8 mouse cellular contexts compared by ENCODE assay signal in genomic region chr2:146549111-146549776, GRCm38 (mm10). TPM values are rescaled to one million over a fixed set of nuclear protein-coding genes. Genes with fewer than 3 reads are reported as not detected.
DNase-seq lines count a peak whose midpoint lies in the region; ATAC-seq and TF ChIP-seq lines count a peak whose summit lies in the region.

No protein-coding gene starts in this region.

- no peak for TF ChIP-seq EP300 in stomach, postnatal 0 days (optimal IDR thresholded peaks at IDR 0.05)

- H3K36me3 ChIP-seq in embryonic facial prominence, embryonic 10.5 days (replicated peaks) = no peaks in the 10 kb centered on the region
- no peaks in the 10 kb centered on the region for H3K36me3 ChIP-seq in hindbrain, embryonic 11.5 days (ENCODE audit: control insufficient read depth, insufficient read depth, low read length)
- H3K36me3 ChIP-seq in stomach, postnatal 0 days (ENCODE audit: control insufficient read depth, insufficient read depth, low read length) = no peaks in the 10 kb centered on the region
- H3K36me3 ChIP-seq in kidney, embryonic 16.5 days (ENCODE audit: insufficient read depth, low read length) = no peaks in the 10 kb centered on the region

- no peaks in the 10 kb centered on the region for H3K9me3 ChIP-seq in embryonic facial prominence, embryonic 10.5 days
- H3K9me3 ChIP-seq in hindbrain, embryonic 11.5 days (ENCODE audit: control insufficient read depth, low read length) = no peaks in the 10 kb centered on the region
- H3K9me3 ChIP-seq in stomach, postnatal 0 days (ENCODE audit: control insufficient read depth, low read length) = no peaks in the 10 kb centered on the region
- no peaks in the 10 kb centered on the region for H3K9me3 ChIP-seq in kidney, embryonic 16.5 days (ENCODE audit: low read length)

- DNase-seq in cerebellum, adult 9-10 months = peak; percentile 14
- no peak for DNase-seq in cerebellum, adult 11 months
- DNase-seq in embryonic facial prominence, embryonic 10.5 days (ENCODE audit: low spot score) = peak; percentile 55
- peak; percentile 70 for DNase-seq in hindbrain, embryonic 11.5 days (ENCODE audit: low spot score)
- peak; percentile 32 for DNase-seq in lung, postnatal 14 days
- no peak for DNase-seq in stomach, postnatal 0 days (ENCODE audit: low spot score)
- DNase-seq in thymus, postnatal 4 days = no peak

- H3K4me1 ChIP-seq in embryonic facial prominence, embryonic 10.5 days = peaks cover 19% of the 10 kb centered on the region
- H3K4me1 ChIP-seq in hindbrain, embryonic 11.5 days (replicated peaks; ENCODE audit: control insufficient read depth, insufficient read depth, low read length) = peaks cover 2% of the 10 kb centered on the region; the same call in 1 of the 2 replicates
- no peaks in the 10 kb centered on the region for H3K4me1 ChIP-seq in stomach, postnatal 0 days (replicated peaks; ENCODE audit: control insufficient read depth, insufficient read depth)
- H3K4me1 ChIP-seq in kidney, embryonic 16.5 days (ENCODE audit: insufficient read depth, low read length) = peaks cover 6% of the 10 kb centered on the region

- TF ChIP-seq CTCF in stomach, postnatal 0 days (IDR thresholded peaks at IDR 0.05; ENCODE audit: low read depth) = no peak

- H3K9ac ChIP-seq in hindbrain, embryonic 11.5 days (ENCODE audit: low read depth, low read length) = no peak overlapping the region
- H3K9ac ChIP-seq in stomach, postnatal 0 days (ENCODE audit: low read length) = no peak overlapping the region
- no peak overlapping the region for H3K9ac ChIP-seq in kidney, embryonic 16.5 days (replicated peaks; ENCODE audit: low read length)

- no peaks in the 10 kb centered on the region for H3K27me3 ChIP-seq in embryonic facial prominence, embryonic 10.5 days (replicated peaks; ENCODE audit: low read depth, poor library complexity, severe bottlenecking)
- H3K27me3 ChIP-seq in hindbrain, embryonic 11.5 days (ENCODE audit: control insufficient read depth, insufficient read depth, low read length) = no peaks in the 10 kb centered on the region
- no peaks in the 10 kb centered on the region for H3K27me3 ChIP-seq in stomach, postnatal 0 days (ENCODE audit: control insufficient read depth, insufficient read depth, low read length)
- no peaks in the 10 kb centered on the region for H3K27me3 ChIP-seq in kidney, embryonic 16.5 days (ENCODE audit: insufficient read depth, low read length)

- ATAC-seq in hindbrain, embryonic 11.5 days (ENCODE audit: low FRiP score) = peak; percentile 86
- ATAC-seq in stomach, postnatal 0 days (ENCODE audit: low FRiP score, low TSS enrichment) = peak; percentile 40; the same call in 1 of the 2 replicates
- ATAC-seq in kidney, embryonic 16.5 days (ENCODE audit: low FRiP score, low TSS enrichment) = no peak

- peak overlapping the region; percentile 71 for H3K27ac ChIP-seq in embryonic facial prominence, embryonic 10.5 days (replicated peaks)
- peak overlapping the region; percentile 12; the same call in 1 of the 2 replicates for H3K27ac ChIP-seq in hindbrain, embryonic 11.5 days (ENCODE audit: low read depth, low read length)
- peak overlapping the region; percentile 53; the same call in 1 of the 2 replicates for H3K27ac ChIP-seq in stomach, postnatal 0 days (replicated peaks)
- H3K27ac ChIP-seq in kidney, embryonic 16.5 days (ENCODE audit: low read length) = no peak overlapping the region

- H3K4me2 ChIP-seq in hindbrain, embryonic 11.5 days (replicated peaks; ENCODE audit: low read depth, low read length) = no peak overlapping the region; the same call in 1 of the 2 replicates
- H3K4me2 ChIP-seq in stomach, postnatal 0 days (replicated peaks; ENCODE audit: low read depth) = no peak overlapping the region
- H3K4me2 ChIP-seq in kidney, embryonic 16.5 days (replicated peaks; ENCODE audit: low read depth, low read length) = no peak overlapping the region

- no peak overlapping the region for H3K4me3 ChIP-seq in embryonic facial prominence, embryonic 10.5 days
- H3K4me3 ChIP-seq in hindbrain, embryonic 11.5 days (ENCODE audit: low read depth, low read length) = no peak overlapping the region
- H3K4me3 ChIP-seq in stomach, postnatal 0 days (ENCODE audit: low read depth, low read length) = no peak overlapping the region
- no peak overlapping the region for H3K4me3 ChIP-seq in kidney, embryonic 16.5 days (ENCODE audit: low read length)

- WGBS in embryonic facial prominence, embryonic 10.5 days = 11% methylated on average over 6 of the region's 6 CpGs
- WGBS in hindbrain, embryonic 11.5 days = 7% methylated on average over 6 of the region's 6 CpGs
- 17% methylated on average over 6 of the region's 6 CpGs for WGBS in stomach, postnatal 0 days
- WGBS in kidney, embryonic 16.5 days = 38% methylated on average over 6 of the region's 6 CpGs

RNA-seq across cellular contexts. Expression of gene Ralgapa2, which starts 37.1 kb away (rescaled TPM):
- polyA plus RNA-seq in embryonic facial prominence, embryonic 10.5 days (2016; fragmentation: Nextera tagmentation; extraction: Ambion mirVana) = 8.9 and 11.3 TPM in 2 replicates
- polyA plus RNA-seq in hindbrain, embryonic 11.5 days (2014; fragmentation: Nextera tagmentation; extraction: Ambion mirVana) = 10.7 and 13.6 TPM in 2 replicates
- 3.1 and 3.3 TPM in 2 replicates for polyA plus RNA-seq in stomach, postnatal 0 days (2015; fragmentation: Nextera tagmentation; extraction: Ambion mirVana)
- 6.8 and 8.0 TPM in 2 replicates for polyA plus RNA-seq in kidney, embryonic 16.5 days (2015; fragmentation: Nextera tagmentation; extraction: Ambion mirVana)

Comparison
In these comparisons a context has a peak if more than half of its experiments do, and no peak if none do; other contexts are left out.
1. DNase-seq: peak in cerebellum, adult 9-10 months (single experiment), embryonic facial prominence, embryonic 10.5 days (single experiment), hindbrain, embryonic 11.5 days (single experiment) and lung, postnatal 14 days (single experiment); none in cerebellum, adult 11 months (single experiment), stomach, postnatal 0 days (single experiment) and thymus, postnatal 4 days (single experiment).